Mouse (Mus musculus) activated CD4-positive, CD25-positive, alpha-beta regulatory T cell, adult 4 months (primary cell): ENCODE results near the gene Ccin. TPM values are rescaled to one million over a fixed set of nuclear protein-coding genes. Genes with fewer than 3 reads are reported as not detected.

Experiments
- ATAC-seq: one replicate; pipeline ENCODE4 v1.8.0; 2017
- polyA plus RNA-seq, 2 experiments: library from polyadenylated mRNA; unstranded; fragments of 100-300 nt; shearing (Covaris generic); gene quantifications; one replicate each; pipeline ENCODE4 v1.2.1; 2017

The Ccin gene
- polyA plus RNA-seq, 2 experiments from 2014 or later, result 0.24 TPM; not detected in 1

DNA sequence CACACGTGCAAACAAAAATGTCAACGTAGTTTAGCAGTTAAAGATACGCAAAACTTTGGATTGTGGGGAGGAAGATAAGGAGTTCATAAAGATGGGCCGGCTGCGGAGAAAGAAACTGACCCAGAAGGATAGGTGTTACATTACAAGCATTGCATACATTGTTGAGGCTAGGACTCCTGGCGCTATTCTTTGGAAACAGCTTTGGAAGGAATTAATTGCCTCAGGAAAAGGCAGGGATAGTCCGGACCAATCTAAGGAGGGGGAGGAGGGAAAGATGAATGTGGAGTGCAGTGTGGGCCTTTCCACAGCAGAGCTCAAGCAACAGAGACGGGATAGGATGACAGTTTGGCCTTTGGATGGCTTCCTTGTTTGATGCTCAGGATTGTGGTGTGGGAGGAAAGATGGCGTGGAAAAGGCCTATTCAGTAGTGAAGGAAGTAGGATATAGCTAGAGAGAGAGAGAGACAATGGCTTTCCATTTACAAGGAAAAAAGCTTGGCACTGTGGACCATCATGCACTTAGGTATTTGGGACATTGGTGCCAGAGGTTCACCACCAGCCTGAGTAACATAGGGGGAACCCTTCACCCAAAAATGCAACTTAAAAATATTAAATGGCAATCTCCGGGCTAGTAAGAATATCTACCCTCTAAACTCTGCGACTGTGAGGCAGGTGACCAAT, 30.2 kb downstream of the Ccin start:
- no peak for ATAC-seq

DNA sequence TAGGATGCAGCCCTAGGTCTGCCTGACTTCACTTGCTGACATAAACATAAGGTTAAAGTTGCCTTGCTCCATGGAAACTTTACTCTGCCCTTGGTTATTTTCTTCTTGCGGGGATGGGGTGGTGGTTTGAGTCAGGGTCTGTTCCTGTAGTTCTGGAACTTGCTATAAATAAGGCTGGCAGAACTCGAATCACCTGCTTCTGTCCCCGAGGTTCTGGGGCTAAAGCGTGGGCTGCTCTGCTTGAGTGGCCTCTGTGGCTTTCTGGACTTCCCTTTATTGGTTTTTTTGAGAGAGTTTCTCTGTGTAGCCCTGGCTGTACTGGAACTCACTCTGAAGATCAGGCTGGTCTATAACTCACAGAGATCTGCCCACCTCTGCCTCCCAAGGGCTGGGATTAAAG, 32.8 kb downstream of the Ccin start:
- no peak for ATAC-seq

DNA sequence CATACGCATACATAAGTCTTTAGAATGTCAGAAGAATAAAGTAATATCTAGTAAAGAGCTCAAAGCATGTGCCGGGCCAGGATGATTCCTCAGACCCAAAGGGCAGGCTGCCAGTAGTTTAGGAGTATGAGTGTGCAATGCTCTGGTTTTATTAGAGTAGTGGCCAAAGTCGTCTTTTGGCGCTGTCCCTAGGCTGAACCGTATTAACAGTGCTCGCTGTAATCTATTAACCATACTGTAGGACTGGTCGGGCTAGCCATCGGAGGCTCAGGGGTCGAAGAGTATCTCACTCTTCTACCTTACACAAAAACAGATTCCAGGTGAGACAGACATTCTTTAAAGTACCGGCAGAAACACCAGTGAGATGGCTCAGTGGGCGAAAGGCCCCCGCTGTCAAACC, 33.5 kb downstream of the Ccin start:
- no peak for ATAC-seq

DNA sequence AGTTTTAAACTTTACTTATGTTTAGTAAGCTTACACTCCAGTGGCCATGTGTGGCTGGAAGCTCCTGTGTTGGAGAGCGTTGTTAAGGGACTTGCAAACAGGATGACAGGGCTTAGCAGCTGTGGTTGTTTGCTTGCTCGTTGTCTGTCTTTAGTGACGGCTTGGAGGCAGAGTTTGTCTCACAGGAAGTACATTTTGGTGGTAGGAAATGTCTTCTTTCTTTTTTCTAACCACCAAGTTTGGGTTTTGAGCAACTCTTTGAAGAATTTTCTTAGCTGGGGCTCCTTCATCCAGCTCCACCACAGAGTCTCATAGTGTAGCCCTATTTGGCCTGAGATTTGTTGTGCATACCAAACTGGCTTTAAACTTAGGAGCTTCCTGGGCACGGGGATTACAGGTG, 39.0 kb downstream of the Ccin start:
- peak; percentile 95 for ATAC-seq

DNA sequence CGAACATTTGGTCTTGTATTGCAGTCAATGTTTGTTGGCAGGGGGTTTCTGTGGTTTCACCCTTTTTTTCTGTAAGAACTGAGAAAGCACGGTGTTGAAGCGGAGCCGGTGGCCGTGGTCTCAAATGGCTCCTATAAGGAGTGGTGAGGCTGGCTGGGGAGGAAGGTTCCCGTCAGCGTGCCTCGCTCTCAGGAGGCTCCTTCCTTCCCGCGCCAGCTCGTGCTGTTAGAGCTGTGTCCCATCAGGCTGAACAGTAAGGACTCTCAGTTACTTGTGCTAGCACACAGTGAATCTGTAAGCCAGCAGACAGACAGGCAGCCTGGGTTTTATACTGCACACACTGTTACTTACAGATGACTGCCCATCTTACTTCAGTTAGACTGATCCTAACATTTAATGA, 39.5 kb downstream of the Ccin start:
- peak; percentile 36 for ATAC-seq

DNA sequence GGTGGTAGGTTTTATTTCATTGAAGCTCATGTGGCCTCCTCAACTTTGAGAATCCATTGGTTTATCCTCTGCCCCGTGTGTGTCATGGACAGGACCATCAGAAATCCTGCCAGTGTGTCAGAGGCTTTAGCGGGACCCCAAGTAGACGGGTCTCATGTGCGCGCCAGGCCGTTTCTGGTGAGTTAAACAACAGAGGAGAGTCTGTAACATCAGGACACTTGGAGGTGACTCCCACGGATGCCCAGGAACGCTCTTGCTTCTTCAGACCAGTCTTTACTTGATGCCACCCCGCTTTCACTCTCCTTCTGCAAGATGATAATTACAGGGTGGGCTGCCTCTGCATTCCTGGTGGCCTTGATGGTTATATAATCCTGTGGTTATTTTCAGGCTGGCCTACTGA, 40.4 kb downstream of the Ccin start:
- ATAC-seq, result no peak

DNA sequence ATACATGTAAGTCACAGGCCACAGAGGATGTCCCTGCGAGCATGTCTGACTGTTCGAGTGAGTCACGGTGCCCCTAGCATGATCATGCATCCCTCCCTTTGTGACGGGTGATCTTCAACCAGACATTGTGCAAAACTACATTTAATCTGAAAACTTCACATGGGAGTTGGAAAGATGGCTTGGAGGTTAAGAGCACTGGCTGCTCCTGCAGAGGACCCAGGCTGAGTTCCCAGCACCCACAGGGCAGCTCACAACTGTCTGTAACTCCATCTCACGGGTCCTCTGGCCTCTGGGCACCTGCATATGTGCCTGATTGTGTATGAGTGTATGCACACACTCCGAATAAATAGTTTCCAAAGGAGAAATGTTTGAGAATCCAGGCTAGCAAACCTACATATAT, 41.0 kb downstream of the Ccin start:
- no peak for ATAC-seq

DNA sequence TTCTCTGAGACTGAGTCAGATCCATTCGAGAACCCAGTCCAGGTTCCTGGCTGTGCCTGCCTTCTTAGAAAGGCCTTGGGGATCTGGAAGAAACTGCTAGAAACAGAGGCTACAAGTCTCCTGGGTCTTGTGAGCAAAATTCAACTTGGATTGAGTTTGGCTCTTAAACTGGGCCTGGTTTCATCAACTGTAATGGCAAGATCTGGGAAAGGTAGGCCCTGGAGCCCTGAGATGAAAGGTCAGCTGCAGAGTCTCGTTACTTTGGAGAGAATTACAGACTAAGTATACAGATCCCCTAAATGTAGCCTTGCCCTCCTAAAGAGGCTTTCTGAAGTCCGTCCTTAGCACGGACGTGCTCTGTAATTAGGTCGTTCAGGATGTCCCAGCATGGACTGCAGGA, 42.3 kb downstream of the Ccin start:
- ATAC-seq, result no peak

DNA sequence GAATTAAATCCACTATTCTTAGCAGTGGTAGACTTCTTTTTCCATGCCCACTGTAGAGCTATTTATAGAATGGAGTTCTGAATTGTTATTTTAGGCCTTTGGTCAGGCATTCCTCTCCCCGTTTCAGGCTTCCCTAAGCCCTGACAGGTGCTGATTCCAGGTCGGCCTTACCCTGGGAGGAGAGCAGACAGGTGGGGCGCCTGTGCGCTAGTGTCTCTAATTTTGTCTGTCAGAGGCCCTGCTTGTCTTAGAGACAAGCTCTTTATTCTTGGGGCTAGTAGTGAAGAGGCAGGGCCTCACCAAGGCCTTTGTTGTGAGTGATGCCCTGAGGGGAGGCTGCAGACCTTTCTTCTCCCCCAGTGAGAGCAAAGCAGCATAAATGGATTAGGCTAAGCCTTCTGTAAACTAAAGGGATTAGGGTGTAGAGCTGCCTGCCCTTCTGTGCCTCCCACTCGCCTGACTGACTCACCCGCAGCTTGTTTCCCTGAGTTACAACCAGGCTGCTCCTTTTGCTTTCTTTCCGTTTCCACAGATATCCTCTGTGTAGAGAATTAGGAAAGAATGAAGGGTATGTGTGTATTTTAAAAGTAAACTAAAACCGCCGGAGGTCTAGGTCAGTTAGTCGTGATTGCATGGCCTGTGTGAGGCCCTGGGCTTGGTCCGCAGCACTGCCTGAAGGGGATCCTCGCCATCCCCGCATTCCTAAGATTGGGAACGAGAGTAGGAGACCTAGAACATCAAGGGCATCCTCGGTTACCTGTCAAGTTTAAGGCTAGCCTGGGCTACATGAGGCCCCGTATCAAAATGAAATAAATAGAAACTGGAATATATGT, 45.2 kb downstream of the Ccin start:
- ATAC-seq, result no peak

DNA sequence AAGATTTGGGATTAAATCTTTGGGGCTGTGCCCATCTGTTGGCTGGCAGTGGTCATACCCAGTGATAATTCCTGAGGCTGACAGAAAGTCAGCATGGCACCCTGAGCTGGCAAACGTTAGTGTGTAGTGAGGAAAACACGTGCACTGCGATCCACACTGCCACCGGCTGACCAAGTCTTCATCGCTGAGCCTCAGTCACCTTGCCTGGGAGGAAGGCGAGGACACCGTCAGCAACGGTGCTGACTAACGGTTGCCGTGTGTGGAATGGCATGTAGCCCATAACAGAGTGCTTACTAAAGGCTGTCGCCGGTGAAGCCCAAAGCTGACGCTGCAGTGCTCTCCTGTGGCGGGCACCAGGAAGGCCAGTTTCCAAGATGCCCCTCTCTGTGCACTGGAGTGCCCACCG, 46.4 kb downstream of the Ccin start:
- ATAC-seq, result no peak

DNA sequence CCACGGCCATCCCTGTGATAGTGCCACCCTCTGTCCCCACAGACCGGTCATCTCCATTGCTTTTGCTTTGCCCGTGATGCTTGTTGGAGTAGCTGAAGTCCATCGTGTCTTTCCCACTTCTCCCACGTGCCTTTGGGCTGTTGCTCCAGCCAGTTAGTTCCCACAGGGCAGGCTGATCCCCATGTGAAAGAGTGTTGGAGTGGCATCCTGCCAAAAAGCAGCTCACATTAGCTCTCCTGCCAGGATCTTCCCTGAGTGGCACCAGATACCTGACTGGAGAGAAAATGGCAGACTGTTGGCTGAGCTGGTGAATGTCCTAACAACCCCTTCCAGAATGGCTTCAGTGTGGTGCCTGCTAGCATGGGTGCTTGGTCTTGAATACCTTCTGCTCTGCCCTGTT, 48.2 kb downstream of the Ccin start:
- ATAC-seq, result no peak

Other genes with a start within 250 kb of the Ccin start
- not detected for gene Olfr159, start 212.5 kb upstream of the Ccin start, polyA plus RNA-seq
- not detected for gene Olfr156, start 159.6 kb upstream of the Ccin start, polyA plus RNA-seq
- under 1 TPM; 0.09 to 0.50 TPM for gene Olfr157, start 143.3 kb upstream of the Ccin start, polyA plus RNA-seq
- under 1 TPM in 1 of 2 experiments, not detected in 1; 0.26 TPM for gene Olfr155, start 131.9 kb upstream of the Ccin start, polyA plus RNA-seq
- gene Reck, start 108.0 kb upstream of the Ccin start, polyA plus RNA-seq, result 1 to 10 TPM; 3.4 to 5.9 TPM
- gene Glipr2, start 26.1 kb upstream of the Ccin start, polyA plus RNA-seq, result 100 to 1,000 TPM; 215 to 250 TPM
- 100 to 1,000 TPM; 109 to 116 TPM for gene Clta, start 21.0 kb downstream of the Ccin start, polyA plus RNA-seq
- 10 to 100 TPM; 14.1 to 17.9 TPM for gene Gne, start 100.7 kb downstream of the Ccin start, polyA plus RNA-seq